Mouse (Mus musculus): Measurements from ENCODE around the gene 2610528A11Rik.

2610528A11Rik gene

DNA sequence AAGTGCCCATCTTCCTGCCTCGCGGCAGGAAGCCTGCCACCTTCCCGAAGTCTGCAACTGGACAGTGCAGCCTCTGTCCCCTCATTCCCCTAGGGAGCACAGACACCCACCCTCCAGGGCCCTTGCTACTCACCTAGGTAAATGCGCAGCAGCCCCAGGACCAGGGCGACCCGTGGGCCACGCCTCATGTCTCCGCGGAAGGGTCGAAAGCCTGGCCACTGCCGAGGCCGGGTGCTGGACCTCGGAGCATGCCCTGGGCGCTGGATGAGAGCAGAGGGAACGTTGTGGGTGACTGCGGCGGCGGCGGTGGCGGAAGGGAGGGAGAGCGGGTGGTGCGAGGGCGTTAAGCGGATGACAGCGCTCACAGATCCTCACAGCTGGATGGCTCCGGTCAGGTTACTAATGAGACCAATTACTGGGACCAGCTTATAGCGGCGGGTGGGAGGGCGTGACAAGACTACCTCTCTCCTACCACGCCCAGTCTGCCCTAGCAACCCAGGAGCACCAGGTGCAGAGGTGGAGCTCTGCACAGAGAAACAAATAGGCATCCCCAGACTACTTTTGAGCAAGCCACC lies 15.8 kb downstream of the 2610528A11Rik start, which contains the start of gene Cdhr1:
Cdhr1 (minus strand) TSS at position 392 of the 575 bp plus-strand sequence.
- intact Hi-C loops (cut with DNase I): no loop called here

DNA sequence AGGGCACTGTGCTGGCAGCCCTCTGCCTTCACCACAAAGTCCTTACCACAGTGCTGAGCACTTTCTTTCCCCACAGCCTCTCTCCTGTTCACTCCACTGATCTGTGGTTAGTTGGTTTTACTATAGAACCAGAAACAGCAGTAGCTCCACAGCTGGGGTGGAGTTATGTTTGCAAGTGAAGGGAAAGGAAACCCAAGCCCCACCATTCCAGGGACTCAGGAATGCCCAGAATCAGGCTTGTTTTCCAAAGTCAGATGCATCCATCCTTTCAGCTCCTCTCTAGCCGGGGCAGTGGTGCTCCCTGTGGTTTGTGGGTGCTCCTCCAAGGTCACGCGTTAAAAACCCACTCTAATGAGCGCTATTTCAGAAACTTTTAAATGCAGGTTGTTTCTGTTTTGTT lies 18.3 kb downstream of the 2610528A11Rik start:
- intact Hi-C loops (cut with DNase I): no loop called here

DNA sequence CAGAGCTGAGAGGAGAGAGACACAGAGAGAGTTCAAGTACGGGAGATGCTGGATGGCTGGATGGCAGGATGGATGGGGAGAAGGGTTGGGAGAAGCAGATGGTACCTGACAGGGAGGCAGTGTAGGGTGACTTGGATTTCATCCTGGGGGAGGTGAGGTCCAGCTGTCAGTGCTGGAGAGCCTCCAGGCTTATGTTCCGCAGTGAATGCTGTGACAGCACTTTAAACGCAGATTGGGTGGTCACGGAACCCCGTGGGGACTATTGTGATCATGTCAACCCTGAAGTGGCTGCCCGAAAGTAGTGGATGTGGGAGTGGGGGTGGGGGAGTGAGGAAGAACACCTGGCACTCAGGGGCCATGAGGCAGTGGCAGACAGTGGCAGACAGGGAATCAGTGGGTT lies 19.4 kb downstream of the 2610528A11Rik start:
- intact Hi-C loops (cut with DNase I): no loop called here

DNA sequence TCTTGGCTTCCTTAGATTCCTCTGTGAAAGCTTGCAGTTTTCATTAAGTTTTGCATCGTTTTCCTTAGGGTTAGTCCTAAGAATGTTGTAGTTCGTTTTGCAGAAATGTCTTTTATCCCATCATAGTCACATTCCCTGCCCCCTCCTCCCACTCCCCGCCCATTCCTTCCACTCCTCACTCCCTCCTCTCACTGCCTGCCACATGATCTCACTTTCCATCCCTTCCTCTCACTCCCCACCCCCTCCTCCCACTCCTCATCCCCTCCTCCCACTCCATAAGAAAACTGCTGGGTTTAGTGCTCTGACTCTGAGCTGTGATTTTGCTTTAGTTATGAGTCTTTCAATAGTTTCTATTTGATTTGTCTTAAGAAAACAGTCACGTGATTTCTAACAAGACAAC lies 30.1 kb downstream of the 2610528A11Rik start:
- intact Hi-C loops (cut with DNase I): no loop called here

DNA sequence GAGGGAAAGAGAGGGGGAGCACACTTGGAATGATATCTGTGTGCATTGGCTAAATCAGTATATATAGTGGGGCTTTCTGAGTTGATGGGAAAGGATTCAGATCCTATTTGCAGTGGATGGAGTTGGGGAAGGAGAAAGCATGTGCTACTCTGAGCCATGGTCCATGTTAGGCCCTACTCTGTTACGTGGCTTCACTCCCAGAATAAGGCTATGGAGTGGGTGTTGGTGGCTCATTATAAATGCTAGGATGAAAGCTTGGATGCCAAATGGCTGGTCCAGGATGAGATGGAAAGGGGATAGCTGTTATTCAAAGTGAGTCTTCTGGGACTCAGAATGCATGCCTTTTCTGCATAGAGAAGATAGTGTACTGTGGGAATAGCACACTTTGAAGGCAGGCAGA lies 33.1 kb downstream of the 2610528A11Rik start:
- intact Hi-C loops (cut with DNase I): no loop called here

DNA sequence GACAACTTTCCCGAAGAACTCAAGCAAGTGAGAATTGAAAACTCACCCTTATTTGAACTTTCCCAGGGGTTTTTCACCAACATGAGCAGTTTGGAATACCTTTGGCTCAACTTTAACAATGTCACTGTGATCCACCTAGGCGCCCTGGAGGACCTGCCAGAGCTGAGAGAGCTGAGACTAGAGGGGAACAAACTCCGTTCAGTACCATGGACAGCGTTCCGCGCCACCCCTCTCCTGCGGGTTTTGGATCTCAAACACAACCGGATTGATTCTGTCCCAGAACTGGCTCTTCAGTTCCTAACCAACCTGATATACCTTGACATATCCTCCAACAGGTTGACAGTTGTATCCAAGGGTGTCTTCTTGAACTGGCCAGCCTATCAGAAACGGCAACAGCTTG lies 45.3 kb downstream of the 2610528A11Rik start:
- intact Hi-C loops (cut with DNase I): no loop called here

DNA sequence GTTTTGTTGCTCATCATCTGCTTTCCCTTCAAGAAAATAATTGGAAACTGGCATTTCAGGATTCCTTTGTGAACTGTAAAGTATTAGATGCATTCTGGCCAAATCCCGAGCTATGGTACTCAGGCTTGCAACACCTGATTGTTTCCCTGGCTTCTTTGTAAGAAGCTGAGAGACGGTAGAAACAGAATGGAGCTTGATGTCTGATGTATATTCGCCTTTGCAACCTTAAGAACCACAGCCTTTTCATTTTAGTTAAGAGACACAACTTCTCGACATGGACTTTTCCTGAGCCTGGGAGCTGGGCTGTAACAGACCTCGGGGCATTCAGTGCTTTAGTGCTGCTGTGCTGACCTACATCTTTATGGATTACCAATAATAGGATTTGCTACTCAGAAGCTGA lies 46.2 kb downstream of the 2610528A11Rik start, which contains the start of gene Lrit2:
Lrit2 (plus strand) TSS at position 301 of the 400 bp plus-strand sequence.
- intact Hi-C loops (cut with DNase I): no loop called here

DNA sequence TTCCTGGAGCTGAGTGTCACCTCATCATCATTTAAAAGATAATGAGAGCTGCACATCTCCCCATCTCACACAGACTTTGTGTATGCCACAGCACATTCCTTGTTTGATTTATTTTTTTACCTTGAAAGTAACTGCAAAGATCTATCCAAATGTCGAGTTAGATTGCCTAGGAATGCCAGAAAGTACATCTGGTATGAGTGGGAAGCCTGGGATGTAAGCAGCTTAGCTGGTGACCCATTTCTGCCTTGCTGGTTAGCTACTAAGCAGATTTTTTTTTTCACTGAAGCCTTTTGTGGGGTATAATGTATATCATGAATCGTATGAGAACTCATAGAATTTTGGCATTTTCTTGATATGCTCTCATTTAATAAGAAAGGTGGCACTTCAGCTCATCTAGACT lies 47.2 kb downstream of the 2610528A11Rik start:
- intact Hi-C loops (cut with DNase I): no loop called here

DNA sequence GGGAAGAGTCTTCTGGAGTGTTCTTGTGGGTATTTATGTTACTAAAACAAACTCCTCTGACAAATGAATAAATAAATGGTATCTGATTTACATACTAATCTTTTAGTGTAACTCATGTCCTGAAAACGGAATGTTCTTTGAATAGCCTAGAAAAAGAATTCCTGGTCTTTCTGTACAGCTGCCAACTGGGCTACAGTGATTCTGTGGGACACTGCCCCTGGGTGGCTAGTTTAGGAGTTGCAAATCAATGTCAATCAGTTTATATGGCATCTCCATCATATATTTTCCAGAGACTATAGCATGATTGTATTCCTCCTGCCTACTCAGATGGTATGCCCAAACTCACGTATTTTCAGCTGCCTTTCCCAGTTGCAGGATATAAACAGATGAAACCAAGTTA lies 49.0 kb downstream of the 2610528A11Rik start:
- intact Hi-C loops (cut with DNase I): no loop called here

Measured in adrenal gland (tissue).